Mouse (Mus musculus) bone marrow macrophage, adult 2 months (primary cell): ENCODE data around the gene Fgfr2.

ENCODE experiments used
- CTCF ChIP-seq: IDR thresholded peaks from 2 replicates; pipeline ENCODE4 v1.5.1; 2012; ENCODE audit warnings: low read depth, mild to moderate bottlenecking, low read length, moderate library complexity
- POLR2A ChIP-seq: IDR thresholded peaks from 2 replicates; pipeline ENCODE4 v1.6.1; 2012; ENCODE audit warnings: mild to moderate bottlenecking, low read depth, low read length, borderline replicate concordance

DNA sequence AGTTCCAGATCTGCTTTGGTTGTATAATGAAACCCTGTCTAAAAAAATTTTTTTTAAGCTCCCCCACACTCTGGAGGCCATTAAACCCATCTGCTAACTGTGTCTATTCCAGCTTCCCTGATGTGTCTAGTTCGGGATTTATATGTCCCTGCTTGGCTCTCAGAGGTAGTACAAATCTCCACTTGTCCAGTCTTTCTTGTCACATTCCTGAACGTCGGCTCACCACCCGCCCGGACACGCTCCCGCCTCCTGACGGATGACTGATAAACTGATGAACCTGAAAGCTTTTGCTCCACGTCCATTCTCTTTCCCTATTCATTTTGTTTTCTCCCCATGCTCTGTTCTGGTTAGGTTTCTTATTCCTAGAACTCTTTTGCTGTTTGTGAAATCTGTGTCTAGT is 1541.0 kb downstream of the Fgfr2 start:
- no peak for TF ChIP-seq CTCF
- TF ChIP-seq POLR2A, result no peak
